Mouse (Mus musculus): Measurements from ENCODE around the gene Bhlha15. TPM values are rescaled to one million over a fixed set of nuclear protein-coding genes. Genes with fewer than 3 reads are reported as not detected.

The Bhlha15 gene
- polyA plus RNA-seq, 1 experiment from 2014 or later = 0.41 TPM

GRCm38 (mm10) chr5:144192673-144193072, 2.6 kb downstream of the Bhlha15 start:
- Histone ChIP-seq H3K27ac (no peak overlapping the region), H3K9me3 (replicated peaks) (no peaks in the 10 kb centered on the region), H3K36me3 (no peaks in the 10 kb centered on the region), H3K9ac (no peak overlapping the region), H3K4me3 (replicated peaks) (no peak overlapping the region), H3K4me2 (no peak overlapping the region), H3K27me3 (no peaks in the 10 kb centered on the region), H3K4me1 (replicated peaks) (peaks cover 21% of the 10 kb centered on the region)
- DNase-seq = no peak
- no peak for ATAC-seq (ENCODE audit: low read depth)
- 48% methylated on average over 6 of the region's 6 CpGs for WGBS (ENCODE audit: insufficient replicate concordance)

- Histone ChIP-seq H3K4me1 (replicated peaks) (peaks cover 23% of the 10 kb centered on the region), H3K9me3 (replicated peaks) (no peaks in the 10 kb centered on the region), H3K9ac (no peak overlapping the region), H3K4me2 (no peak overlapping the region), H3K27me3 (no peaks in the 10 kb centered on the region), H3K36me3 (no peaks in the 10 kb centered on the region), H3K4me3 (replicated peaks) (no peak overlapping the region), H3K27ac (no peak overlapping the region)
- DNase-seq = no peak
- 67% methylated on average over 7 of the region's 7 CpGs for WGBS (ENCODE audit: insufficient replicate concordance)
- ATAC-seq (ENCODE audit: low read depth) = no peak
Observed at GRCm38 (mm10) chr5:144194416-144194815, 4.3 kb downstream of the Bhlha15 start.

GRCm38 (mm10) chr5:144195567-144195966, 5.5 kb downstream of the Bhlha15 start:
- H3K4me2 ChIP-seq = no peak overlapping the region
- no peak overlapping the region for H3K4me3 ChIP-seq (replicated peaks)
- H3K36me3 ChIP-seq = no peaks in the 10 kb centered on the region
- no peaks in the 10 kb centered on the region for H3K9me3 ChIP-seq (replicated peaks)
- no peak for DNase-seq
- ATAC-seq (ENCODE audit: low read depth) = no peak
- no peak overlapping the region for H3K27ac ChIP-seq
- H3K4me1 ChIP-seq (replicated peaks) = peaks cover 18% of the 10 kb centered on the region
- H3K27me3 ChIP-seq = no peaks in the 10 kb centered on the region
- WGBS (ENCODE audit: insufficient replicate concordance) = 84% methylated on average over 8 of the region's 8 CpGs
- H3K9ac ChIP-seq = no peak overlapping the region

- peaks cover 12% of the 10 kb centered on the region; the same call in 1 of the 2 replicates for H3K4me1 ChIP-seq (replicated peaks)
- no peak overlapping the region for H3K4me2 ChIP-seq
- peaks cover 25% of the 10 kb centered on the region for H3K36me3 ChIP-seq
- no peak overlapping the region for H3K9ac ChIP-seq
- no peaks in the 10 kb centered on the region for H3K27me3 ChIP-seq
- 82% methylated on average over 11 of the region's 11 CpGs for WGBS (ENCODE audit: insufficient replicate concordance)
- H3K9me3 ChIP-seq (replicated peaks) = 0 out of 2 replicates have a peak, but pooled peaks cover 5% of the 10 kb centered on the region
- no peak overlapping the region for H3K27ac ChIP-seq
- no peak overlapping the region for H3K4me3 ChIP-seq (replicated peaks)
- no peak for ATAC-seq (ENCODE audit: low read depth)
- no peak for DNase-seq
Observed at GRCm38 (mm10) chr5:144200616-144201015, 10.5 kb downstream of the Bhlha15 start.

GRCm38 (mm10) chr5:144202430-144202829, 12.3 kb downstream of the Bhlha15 start:
- 0 out of 2 replicates have a peak, but pooled peaks cover 5% of the 10 kb centered on the region for H3K9me3 ChIP-seq (replicated peaks)
- H3K4me2 ChIP-seq = no peak overlapping the region
- peaks cover 30% of the 10 kb centered on the region for H3K36me3 ChIP-seq
- peaks cover 12% of the 10 kb centered on the region; the same call in 1 of the 2 replicates for H3K4me1 ChIP-seq (replicated peaks)
- no peak overlapping the region for H3K9ac ChIP-seq
- no peak overlapping the region for H3K27ac ChIP-seq
- 88% methylated on average over 6 of the region's 6 CpGs for WGBS (ENCODE audit: insufficient replicate concordance)
- H3K27me3 ChIP-seq = no peaks in the 10 kb centered on the region
- no peak for ATAC-seq (ENCODE audit: low read depth)
- no peak for DNase-seq
- H3K4me3 ChIP-seq (replicated peaks) = no peak overlapping the region

- 0 out of 2 replicates have a peak, but pooled peaks cover 5% of the 10 kb centered on the region for H3K9me3 ChIP-seq (replicated peaks)
- WGBS (ENCODE audit: insufficient replicate concordance) = 77% methylated on average over 10 of the region's 10 CpGs
- H3K9ac ChIP-seq = no peak overlapping the region
- H3K4me2 ChIP-seq = no peak overlapping the region
- peaks cover 12% of the 10 kb centered on the region; the same call in 1 of the 2 replicates for H3K4me1 ChIP-seq (replicated peaks)
- no peaks in the 10 kb centered on the region for H3K27me3 ChIP-seq
- peaks cover 31% of the 10 kb centered on the region for H3K36me3 ChIP-seq
- ATAC-seq (ENCODE audit: low read depth) (no peak), DNase-seq (no peak)
- H3K27ac ChIP-seq = no peak overlapping the region
- H3K4me3 ChIP-seq (replicated peaks) = no peak overlapping the region
Observed at GRCm38 (mm10) chr5:144203398-144203959, 13.4 kb downstream of the Bhlha15 start.

- Histone ChIP-seq H3K9me3 (replicated peaks) (0 out of 2 replicates have a peak, but pooled peaks cover 5% of the 10 kb centered on the region), H3K4me3 (replicated peaks) (no peak overlapping the region), H3K9ac (no peak overlapping the region), H3K4me1 (replicated peaks) (peaks cover 7% of the 10 kb centered on the region; the same call in 1 of the 2 replicates), H3K27ac (no peak overlapping the region), H3K27me3 (no peaks in the 10 kb centered on the region), H3K36me3 (peaks cover 34% of the 10 kb centered on the region), H3K4me2 (no peak overlapping the region)
- 81% methylated on average over 12 of the region's 12 CpGs for WGBS (ENCODE audit: insufficient replicate concordance)
- ATAC-seq (ENCODE audit: low read depth) (no peak), DNase-seq (no peak)
Observed at GRCm38 (mm10) chr5:144204303-144204702, 14.2 kb downstream of the Bhlha15 start.

- no peak overlapping the region for H3K4me2 ChIP-seq
- no peak overlapping the region for H3K4me3 ChIP-seq (replicated peaks)
- H3K9me3 ChIP-seq (replicated peaks) = 0 out of 2 replicates have a peak, but pooled peaks cover 5% of the 10 kb centered on the region
- WGBS (ENCODE audit: insufficient replicate concordance) = 66% methylated on average over 10 of the region's 10 CpGs
- H3K27me3 ChIP-seq = no peaks in the 10 kb centered on the region
- no peak overlapping the region for H3K9ac ChIP-seq
- no peak overlapping the region for H3K27ac ChIP-seq
- peaks cover 2% of the 10 kb centered on the region; the same call in 1 of the 2 replicates for H3K4me1 ChIP-seq (replicated peaks)
- no peak for ATAC-seq (ENCODE audit: low read depth)
- no peak for DNase-seq
- H3K36me3 ChIP-seq = peaks cover 40% of the 10 kb centered on the region
Observed at GRCm38 (mm10) chr5:144204911-144205310, 14.8 kb downstream of the Bhlha15 start.

GRCm38 (mm10) chr5:144206069-144206468, 16.0 kb downstream of the Bhlha15 start:
- Histone ChIP-seq H3K27ac (no peak overlapping the region), H3K27me3 (no peaks in the 10 kb centered on the region), H3K4me3 (replicated peaks) (no peak overlapping the region), H3K9ac (no peak overlapping the region), H3K9me3 (replicated peaks) (0 out of 2 replicates have a peak, but pooled peaks cover 5% of the 10 kb centered on the region), H3K36me3 (peaks cover 45% of the 10 kb centered on the region), H3K4me1 (replicated peaks) (no peaks in the 10 kb centered on the region), H3K4me2 (no peak overlapping the region)
- ATAC-seq (ENCODE audit: low read depth) = no peak
- 82% methylated on average over 15 of the region's 15 CpGs for WGBS (ENCODE audit: insufficient replicate concordance)
- DNase-seq = no peak

GRCm38 (mm10) chr5:144207478-144207877, 17.4 kb downstream of the Bhlha15 start:
- H3K27me3 ChIP-seq = no peaks in the 10 kb centered on the region
- H3K36me3 ChIP-seq = peaks cover 46% of the 10 kb centered on the region
- H3K4me3 ChIP-seq (replicated peaks) = no peak overlapping the region
- H3K9me3 ChIP-seq (replicated peaks) = 0 out of 2 replicates have a peak, but pooled peaks cover 3% of the 10 kb centered on the region
- no peak for ATAC-seq (ENCODE audit: low read depth)
- WGBS (ENCODE audit: insufficient replicate concordance) = 48% methylated on average over 11 of the region's 11 CpGs
- no peak overlapping the region for H3K9ac ChIP-seq
- H3K4me2 ChIP-seq = no peak overlapping the region
- DNase-seq = no peak
- H3K4me1 ChIP-seq (replicated peaks) = no peaks in the 10 kb centered on the region
- no peak overlapping the region for H3K27ac ChIP-seq

GRCm38 (mm10) chr5:144214453-144214852, 24.4 kb downstream of the Bhlha15 start:
- no peaks in the 10 kb centered on the region; the same call in none of the 2 replicates for H3K4me1 ChIP-seq (replicated peaks)
- H3K36me3 ChIP-seq = peaks cover 15% of the 10 kb centered on the region
- no peak for ATAC-seq (ENCODE audit: low read depth)
- no peak overlapping the region for H3K9ac ChIP-seq
- H3K4me3 ChIP-seq (replicated peaks) = no peak overlapping the region
- H3K27me3 ChIP-seq = no peaks in the 10 kb centered on the region
- 29% methylated on average over 7 of the region's 7 CpGs for WGBS (ENCODE audit: insufficient replicate concordance)
- H3K9me3 ChIP-seq (replicated peaks) = no peaks in the 10 kb centered on the region
- peak; percentile 26 for DNase-seq
- no peak overlapping the region for H3K4me2 ChIP-seq
- H3K27ac ChIP-seq = no peak overlapping the region

- ATAC-seq (ENCODE audit: low read depth) (no peak; the same call in 1 of the 2 replicates), DNase-seq (no peak)
- 20% methylated on average over 2 of the region's 2 CpGs for WGBS (ENCODE audit: insufficient replicate concordance)
- H3K4me3 ChIP-seq (replicated peaks) = no peak overlapping the region
- H3K27ac ChIP-seq = no peak overlapping the region
- H3K4me2 ChIP-seq = no peak overlapping the region
- no peak overlapping the region for H3K9ac ChIP-seq
- H3K27me3 ChIP-seq = no peaks in the 10 kb centered on the region
- H3K36me3 ChIP-seq = peaks cover 6% of the 10 kb centered on the region; the same call in 1 of the 2 replicates
- no peaks in the 10 kb centered on the region for H3K9me3 ChIP-seq (replicated peaks)
- peaks cover 6% of the 10 kb centered on the region for H3K4me1 ChIP-seq (replicated peaks)
Observed at GRCm38 (mm10) chr5:144215992-144216391, 25.9 kb downstream of the Bhlha15 start.
